Mouse (Mus musculus): Measurements from ENCODE around the gene Fnip2. TPM values are rescaled to one million over a fixed set of nuclear protein-coding genes. Genes with fewer than 3 reads are reported as not detected.

The Fnip2 gene
- polyA plus RNA-seq, 1 experiment, result 8.0 TPM

DNA sequence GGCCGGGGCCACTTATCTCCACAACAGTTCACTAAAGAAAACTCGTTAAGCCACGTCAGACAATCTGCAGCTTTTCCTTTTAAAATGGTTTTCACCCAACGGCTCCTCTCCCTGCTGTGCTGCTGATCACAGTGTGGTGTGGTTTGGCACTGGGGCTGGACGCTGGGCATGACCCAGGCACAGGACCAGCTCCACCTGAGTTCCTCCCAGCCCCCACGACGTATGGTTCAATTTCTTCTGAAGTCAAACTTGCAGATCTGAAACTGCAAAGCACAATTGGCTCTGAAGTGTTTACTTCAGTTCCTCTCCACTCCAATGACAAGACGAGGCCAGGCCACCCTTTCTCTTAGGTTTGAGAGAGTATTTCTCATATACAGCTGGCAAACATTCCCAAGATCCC is 39.1 kb downstream of the Fnip2 start:
- DNase-seq (ENCODE audit: low spot score), result no peak

DNA sequence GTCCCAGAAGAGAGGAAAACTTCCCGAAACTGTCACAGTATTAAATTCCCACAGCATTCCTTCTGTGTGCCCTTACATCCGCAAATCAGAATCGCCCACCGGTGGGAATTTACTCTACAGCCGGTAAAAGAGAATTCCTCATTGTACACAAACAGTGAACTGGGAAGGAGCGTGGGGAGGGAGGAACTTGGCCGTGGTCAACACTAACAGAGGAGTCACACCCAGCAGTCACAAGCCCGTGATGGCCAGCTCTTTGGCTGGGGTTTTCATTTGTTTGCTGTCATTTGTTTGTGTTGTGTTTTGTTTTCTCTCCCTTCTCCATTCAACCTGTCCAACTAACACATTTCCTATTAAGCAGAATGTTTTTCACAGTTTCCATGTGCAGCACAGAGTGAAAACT is 39.7 kb downstream of the Fnip2 start:
- no peak for DNase-seq (ENCODE audit: low spot score)

DNA sequence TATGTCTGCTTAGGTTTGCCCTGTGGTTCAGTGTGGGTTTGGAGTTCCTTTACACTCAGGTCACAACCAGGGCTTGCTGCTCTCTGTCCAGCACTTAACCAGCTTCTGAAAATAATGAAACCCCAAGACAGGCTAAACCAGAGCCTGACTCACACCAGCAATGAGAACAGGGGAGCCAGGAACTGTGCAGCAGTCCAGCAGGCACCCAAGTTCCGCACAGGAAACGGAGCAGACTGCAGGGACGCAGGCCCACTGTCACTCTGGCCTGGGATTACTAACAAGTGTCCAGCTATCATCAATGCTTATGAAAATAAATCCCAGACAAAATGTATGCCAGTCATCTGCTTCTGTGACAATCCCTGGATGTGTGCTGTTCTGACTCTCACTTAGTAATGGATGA is 40.1 kb downstream of the Fnip2 start:
- no peak for DNase-seq (ENCODE audit: low spot score)

DNA sequence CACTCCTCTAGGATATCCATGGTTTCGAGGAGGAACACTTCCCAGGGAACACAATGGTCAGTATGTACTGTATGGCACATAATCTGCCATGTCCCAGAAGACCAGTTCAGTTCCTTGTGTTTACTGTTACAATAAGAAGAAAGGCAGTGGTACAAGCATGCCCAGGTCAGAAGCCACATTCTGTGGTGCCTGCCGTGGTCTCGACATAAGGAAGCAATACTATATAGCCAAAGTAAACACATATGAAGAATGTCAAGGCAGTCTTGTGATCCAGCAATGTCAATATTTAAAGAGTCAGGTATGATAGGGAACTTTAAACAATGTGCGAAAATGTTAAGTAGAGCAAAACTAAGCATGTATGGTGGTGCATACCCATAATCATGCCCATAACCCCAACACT is 44.2 kb downstream of the Fnip2 start:
- no peak for DNase-seq (ENCODE audit: low spot score)

DNA sequence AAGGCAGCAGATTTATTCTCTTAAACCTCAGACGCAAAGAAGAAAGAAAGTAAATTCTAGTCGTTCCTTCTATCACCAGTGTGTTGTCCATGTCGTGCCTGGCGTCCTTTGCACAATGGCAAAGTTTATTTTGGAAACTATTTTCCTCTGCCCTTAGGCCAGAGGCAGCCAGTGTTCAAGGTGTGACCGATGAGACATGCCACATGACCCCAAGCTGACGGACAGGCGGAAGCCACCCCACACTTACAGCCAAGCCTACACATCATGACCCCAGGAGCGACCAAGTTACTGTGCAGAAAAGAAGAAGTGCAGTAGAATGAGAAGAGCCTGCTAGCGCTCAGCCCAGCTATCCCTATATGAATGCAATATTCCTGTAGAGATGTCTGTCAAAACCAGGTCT is 47.7 kb downstream of the Fnip2 start:
- DNase-seq (ENCODE audit: low spot score), result no peak

DNA sequence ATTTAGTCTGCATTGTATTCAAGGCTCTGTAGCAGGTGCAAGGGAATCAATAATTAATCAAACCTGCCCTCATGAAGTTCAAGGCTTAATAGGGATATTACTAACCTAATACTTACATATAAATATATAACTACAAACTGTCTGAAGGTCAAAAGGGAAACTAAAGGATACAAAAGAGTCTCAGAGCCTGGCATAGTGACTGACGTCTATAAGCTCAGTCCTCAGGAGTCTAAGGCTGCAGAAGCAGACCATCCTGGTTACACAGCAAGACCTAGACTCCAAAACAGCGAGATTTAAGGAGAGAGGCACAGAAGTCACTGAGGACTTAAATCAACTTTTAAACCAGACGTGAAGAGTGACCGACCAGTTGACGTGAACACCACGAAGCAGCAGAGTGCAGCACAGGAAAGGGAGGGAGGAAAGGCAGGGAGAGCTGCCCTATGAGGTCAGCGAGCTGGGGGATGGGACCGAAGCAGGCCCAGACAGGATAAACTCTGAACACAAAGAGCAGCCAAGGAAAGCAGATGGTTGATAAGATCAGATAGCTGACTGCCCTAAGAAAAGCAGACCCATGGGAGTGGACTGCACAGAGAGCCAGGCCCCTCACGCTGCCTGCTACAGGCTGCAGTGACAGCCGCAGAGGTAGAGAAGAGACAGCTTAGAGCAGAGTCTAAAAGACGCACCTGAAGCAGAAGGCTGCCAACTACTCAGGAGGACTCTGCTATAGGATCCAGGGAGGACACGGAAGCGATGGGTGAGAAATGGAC is 48.7 kb downstream of the Fnip2 start:
- peak; percentile 37 for DNase-seq (ENCODE audit: low spot score)

DNA sequence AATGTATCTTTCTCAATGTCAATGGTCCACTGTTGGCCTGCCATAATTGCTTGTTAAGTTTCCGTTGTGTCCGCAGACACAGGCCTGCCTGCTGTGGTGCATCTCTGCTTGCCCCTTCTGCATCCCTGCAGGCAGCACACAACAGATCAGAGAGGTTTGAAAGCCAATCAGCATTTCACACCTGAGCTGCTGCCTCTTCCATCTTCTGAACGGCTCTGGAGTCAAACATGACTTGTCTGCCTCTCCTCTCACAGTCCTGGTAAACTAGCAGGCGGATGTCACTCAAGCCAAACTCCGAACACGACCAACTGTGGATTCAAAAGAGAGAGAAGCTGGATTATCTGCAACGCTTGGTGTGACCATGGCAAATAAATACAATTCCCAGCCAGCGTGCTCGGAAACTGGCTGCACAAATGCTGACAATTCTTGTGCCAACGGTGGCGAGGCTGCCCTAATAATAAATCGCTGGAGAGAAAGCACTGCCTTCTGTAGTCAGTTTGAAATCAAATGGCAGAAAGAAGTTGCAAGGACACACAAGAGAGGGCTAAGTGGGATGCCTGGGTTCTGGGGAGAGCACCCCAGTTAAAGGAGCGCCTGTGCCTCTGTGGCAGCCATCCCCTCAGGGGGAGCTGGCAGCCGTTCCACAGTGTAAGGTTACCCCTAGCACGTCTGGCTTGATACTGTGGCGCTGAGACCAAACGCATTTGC is 49.6 kb downstream of the Fnip2 start:
- no peak for DNase-seq (ENCODE audit: low spot score)

DNA sequence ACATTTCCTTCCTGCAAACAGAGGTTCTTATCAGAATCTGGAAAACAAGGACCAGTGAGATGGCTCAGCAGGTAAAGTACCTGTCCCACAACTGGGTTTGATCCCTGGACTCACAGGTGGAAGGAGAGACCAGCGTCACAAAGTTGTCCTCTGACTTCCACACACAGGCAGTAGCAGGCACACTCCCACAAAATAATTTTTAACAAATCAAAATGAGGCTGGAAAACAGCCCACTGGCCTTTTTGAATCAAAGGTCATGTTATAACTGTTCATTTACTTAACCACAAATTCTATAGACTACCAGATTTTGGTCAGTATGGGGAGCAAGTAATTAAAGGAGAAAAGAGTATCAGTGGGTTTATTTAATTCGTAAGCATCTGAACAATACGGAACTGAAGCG is 50.6 kb downstream of the Fnip2 start:
- DNase-seq (ENCODE audit: low spot score), result no peak

DNA sequence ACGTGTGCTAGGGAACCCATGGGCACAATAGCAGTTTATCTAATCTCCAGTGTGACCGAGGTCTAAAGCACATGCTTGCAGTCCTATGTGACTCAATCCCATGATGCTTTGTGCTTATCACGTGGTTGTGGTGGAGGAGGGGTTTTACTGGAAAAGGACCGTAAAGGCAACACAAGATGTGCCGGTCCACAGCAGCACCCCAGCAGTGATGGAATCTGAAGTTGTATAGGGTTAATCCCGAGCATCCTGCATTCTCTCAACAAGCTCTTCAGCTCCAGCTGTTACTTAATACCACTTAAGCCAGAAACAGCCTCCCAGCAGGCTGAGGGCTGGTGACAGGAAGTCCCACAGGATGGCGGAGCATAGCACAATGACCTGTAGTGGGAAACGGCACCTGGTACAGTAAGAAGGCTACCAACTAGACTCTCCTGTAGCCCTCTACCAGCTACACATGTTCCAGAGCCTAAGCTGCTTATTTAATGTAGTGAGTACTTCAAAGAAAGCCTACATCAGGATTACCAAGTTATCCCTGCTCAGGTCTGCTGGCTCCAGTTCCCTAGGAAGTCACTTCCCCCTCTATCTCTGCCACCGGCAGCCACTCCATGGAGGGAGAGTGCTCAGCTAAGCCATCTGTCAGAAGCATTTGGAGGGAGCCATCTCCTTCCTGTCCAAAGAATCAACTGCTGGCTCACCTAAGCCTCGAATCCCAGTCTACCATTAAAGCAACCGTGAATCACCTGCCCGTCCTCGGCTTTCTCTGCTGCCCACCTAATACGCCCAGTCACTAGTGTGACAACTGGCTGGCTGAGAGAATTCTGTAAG is 51.3 kb downstream of the Fnip2 start:
- no peak for DNase-seq (ENCODE audit: low spot score)

DNA sequence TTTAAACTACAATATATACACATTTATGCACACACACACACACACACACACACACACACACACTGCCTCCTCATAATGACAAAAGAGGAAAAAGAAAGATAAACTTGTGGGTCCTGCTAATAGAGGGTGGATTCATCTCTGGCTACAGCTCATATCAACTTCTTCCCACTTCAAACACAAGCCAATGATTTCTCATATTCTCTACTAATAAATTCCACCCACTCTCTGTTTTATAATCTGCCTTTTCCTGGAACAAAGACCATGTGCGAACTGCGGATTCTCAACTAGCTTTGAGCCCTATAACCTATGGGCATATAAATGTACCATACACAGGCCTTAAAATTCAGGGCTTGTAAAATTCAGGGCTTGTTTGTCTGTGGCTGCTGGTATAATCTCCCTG is 53.3 kb downstream of the Fnip2 start:
- DNase-seq (ENCODE audit: low spot score), result no peak

DNA sequence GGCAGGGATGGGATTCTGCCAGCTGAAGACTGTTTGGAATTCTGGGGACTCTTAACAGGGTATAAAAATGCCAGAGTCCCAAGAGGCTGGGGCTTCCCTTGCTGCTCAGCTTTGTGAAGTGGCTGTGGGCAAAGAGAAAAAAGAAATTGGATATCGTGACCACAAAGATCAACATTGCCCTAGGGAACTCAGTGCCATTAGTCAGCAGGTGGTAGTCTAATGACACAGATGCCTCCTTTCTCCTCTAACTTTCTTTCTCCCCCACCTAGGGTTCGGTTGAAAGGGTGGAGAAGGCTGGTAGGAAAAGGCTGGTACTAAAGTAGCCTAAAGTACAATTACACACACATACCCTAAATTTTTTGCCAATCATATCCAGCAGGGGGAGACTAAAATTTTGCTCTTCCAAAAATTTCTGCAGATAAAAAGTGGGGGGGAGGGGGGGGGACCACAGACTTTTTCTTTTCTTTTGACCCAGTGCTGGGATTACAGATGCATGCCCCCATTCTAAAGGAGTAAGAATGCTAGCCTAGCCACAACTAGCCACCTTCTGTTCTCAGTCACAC is 66.3 kb downstream of the Fnip2 start:
- DNase-seq (ENCODE audit: low spot score), result no peak

DNA sequence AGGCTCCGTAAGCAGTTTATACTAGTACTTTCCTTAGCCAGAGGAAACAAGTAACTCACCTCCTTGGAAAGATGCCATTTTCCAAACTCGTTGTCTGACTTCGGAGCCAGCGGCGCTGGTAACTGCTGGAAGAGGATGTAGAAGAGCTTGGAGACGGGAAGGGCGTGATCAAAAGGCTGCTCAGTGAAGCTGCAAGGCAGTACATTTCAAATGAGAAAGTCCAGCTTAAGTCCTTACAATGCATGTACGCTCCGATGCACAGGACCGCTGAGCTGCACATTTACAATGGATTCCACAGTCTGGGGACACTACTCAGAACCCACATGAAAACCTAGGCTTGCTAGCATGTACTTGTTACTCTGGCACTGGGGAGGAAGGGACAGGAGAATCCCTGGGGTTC is 67.3 kb downstream of the Fnip2 start:
- no peak for DNase-seq (ENCODE audit: low spot score)

DNA sequence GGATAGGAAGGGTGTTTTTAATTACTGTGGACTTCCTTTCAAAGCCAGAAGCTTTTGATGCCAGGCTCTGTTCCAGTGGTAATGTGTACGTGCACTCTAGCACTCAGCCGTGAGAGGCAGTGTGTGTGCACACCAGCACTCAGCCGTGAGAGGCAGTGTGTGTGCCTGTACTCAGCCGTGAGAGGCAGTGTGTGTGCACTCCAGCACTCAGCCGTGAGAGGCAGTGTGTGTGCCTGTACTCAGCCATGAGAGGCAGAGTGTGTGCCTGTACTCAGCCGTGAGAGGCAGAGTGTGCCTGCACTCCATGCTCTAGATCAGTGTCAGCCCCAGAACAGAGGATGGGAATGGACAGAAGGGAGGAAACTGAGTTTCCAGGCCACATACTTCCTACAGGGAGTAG is 70.9 kb downstream of the Fnip2 start:
- DNase-seq (ENCODE audit: low spot score), result no peak

DNA sequence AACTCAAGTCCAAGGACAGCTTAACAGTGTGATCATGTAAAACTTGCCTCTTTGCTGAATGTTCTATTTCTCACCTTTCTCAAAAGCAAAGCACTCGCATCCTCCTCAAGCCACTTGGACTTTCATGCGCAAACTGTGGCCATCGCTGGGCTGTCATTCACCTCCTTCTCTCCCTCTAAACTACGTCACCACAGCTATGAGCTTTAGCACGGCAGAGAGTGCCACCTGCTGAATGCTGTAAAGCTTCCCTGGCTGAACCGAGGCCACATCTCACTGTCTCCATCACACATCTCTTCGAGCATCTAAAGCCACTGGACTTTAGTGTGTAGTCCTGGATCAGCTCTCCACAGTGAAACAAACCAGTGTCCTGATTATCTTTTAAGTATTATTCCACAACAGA is 72.4 kb downstream of the Fnip2 start:
- DNase-seq (ENCODE audit: low spot score), result no peak

DNA sequence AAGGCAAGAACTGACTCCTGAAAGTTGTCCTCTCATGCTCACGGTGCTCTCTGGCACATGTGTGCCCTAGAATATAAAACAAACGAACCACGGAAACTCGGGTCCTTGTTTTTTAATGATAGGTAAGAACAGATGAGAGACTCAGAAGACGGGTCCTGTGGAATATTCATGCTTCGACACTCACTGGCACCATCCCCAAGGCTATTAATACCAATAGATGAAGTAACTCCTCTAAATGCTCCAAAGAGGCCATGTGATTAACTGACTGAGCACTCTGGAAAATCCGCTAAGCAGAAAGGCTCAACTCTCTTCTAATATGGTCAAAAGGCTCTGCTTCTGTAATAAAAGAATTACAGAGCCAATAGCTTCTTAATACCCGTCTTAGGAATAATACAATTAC is 73.6 kb downstream of the Fnip2 start:
- no peak for DNase-seq (ENCODE audit: low spot score)

DNA sequence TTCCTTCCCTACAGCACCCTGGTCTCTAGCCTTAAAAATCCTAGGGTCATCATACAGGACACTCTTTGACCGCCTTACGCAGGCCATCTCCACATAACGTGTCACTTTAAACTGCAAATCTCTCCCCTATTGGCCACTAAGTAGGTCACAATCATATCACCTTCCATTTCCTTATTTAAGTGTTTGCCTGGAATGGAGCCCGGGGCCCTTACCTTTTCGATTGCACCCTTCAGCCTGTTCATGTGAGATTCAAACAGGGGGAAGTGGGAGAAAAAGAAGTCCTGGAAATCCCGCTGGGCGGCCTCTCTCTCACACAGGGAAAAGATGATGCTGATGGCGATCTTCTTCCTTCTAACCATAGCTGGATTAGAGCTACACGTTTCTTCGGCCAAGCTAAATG is 74.5 kb downstream of the Fnip2 start:
- DNase-seq (ENCODE audit: low spot score), result no peak

DNA sequence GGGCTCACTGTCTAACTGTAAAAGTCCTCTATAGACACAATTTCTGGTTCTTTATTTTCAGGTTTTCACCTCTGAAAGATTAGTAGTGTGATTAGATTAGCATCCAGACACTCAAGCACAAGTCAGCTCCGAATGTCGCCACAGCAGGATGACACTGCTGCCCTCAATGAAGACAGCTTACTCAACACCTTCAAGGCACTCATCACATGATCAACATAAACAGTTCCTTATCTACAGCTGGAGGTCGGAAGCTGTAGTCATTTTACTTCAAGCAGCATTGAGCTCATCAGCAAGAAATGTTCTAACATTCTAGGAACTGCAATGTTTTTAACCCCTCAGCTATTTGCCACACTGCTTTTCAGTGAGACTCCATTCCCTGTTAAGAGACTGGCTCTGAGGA is 76.0 kb downstream of the Fnip2 start:
- no peak for DNase-seq (ENCODE audit: low spot score)

DNA sequence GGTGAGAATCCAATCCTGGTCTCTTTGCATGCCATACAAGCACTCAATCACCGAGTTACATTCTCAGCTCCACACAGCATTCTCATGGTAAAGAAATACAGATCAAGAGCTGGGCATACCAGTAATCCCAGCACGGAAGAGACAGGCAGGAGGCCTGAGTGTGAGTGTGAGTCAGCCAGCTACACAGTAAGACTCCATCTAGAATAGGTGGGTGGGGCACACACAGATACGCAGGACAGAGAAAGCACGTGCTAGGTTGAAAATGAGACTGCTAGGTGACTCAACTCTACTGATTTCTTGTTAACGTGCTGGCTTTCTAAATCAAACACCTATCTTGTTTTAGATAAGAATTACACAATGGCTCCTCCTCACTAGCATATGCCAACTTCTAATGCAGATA is 77.5 kb downstream of the Fnip2 start:
- DNase-seq (ENCODE audit: low spot score), result no peak

DNA sequence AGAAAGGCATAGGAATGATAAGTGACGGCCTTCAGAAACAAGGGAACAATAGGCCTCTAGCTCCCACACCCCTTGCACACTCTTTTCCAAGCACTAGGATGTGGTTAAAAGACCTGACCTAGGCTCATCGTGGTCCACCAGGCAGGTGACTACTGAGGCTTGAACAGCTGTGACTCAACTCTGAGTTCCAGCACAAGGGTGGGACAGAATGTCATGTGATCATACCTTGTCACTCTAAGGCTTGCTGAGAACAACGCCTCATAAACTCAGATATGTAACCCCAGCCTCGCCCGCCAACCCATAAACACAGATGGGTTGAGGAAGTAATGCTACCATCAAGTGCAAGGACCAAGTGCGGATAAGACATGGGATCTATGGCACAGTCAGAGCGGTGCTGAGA is 79.6 kb downstream of the Fnip2 start:
- no peak for DNase-seq (ENCODE audit: low spot score)

DNA sequence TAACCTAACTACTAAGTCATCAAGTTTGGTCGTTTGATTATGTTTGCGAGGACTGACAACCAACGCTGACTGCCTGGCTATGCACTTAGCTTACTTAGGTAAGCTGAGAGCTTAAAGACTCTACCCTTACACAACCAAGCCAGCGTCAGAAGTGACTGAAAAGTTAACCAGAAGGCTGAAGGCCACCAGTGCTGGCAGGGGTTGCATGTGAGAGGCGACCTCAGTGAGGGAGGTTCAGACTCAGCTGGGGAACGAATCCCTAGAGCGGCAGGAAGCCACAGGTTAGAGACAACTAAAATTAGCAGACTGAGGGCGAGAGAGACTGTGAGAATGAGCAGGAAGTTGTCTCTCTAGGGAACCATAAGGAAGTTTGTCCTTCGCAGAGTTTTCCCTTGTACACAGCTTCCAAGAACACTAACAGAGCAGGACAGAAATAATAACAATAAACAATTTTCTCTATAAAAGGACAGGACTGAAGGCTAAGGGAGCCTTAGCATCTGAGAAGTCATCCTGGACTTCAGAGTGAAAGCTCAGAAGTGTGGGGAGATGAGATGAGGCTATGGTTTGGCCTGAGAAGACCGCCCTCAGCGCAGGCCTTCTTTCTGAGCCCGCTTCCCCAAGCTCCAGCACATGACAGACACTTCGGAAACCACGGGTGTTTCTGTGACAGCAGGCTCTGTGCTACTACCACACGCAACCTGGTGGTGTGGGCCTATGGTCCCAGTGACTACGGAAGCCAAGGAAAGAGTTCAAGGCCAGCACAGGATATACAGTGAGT is 83.1 kb downstream of the Fnip2 start:
- DNase-seq (ENCODE audit: low spot score), result no peak

DNA sequence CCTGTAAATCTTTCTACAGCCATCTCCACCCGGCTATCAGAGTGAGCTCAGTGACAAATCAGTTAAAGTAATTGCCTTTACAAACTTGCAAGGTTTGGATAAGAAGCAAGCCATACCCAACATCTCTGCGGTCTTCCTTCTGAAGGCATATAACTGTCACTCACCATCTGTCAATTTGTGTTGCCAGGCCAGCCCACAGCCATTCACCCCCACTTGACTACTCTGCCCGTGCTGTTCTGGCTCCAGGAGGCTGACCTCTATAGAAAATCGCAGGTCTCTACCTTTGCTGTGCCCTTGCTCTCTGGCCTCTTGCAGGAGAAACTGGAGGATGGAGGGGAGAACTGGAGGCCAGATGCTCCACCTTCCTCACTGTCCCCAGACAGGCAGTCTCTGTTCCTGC is 88.7 kb downstream of the Fnip2 start:
- no peak for DNase-seq (ENCODE audit: low spot score)

DNA sequence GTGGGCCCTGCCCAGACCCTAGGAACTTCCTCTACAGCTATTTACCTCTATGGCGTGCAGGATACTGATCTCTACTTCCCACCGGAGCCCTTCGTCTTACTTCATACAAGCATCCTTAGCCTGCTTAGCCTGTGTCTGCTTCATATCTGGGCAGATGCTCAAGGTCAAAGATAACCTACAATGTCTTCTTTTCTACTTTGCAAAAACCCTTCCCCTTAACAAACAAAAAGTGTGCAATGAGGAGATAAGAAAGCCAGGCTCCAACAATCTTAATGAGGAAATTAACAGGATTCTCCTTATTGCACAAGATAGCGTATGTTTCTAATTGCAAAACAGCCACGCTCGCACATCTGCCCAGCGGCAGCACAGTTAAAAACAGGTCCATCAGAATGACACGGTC is 89.2 kb downstream of the Fnip2 start:
- no peak for DNase-seq (ENCODE audit: low spot score)

Measured in urinary bladder, adult 2 months (tissue).